Mouse (Mus musculus) spleen, postnatal 10 days (tissue): ENCODE measurements around the gene Nelfcd.

Experiments used
- DNase-seq, 2 experiments: peaks; one replicate each; pipeline ENCODE4 v3.0.0; 2021 to 2022; ENCODE audit warnings: low spot score in 2 of 2

The Nelfcd gene

DNA sequence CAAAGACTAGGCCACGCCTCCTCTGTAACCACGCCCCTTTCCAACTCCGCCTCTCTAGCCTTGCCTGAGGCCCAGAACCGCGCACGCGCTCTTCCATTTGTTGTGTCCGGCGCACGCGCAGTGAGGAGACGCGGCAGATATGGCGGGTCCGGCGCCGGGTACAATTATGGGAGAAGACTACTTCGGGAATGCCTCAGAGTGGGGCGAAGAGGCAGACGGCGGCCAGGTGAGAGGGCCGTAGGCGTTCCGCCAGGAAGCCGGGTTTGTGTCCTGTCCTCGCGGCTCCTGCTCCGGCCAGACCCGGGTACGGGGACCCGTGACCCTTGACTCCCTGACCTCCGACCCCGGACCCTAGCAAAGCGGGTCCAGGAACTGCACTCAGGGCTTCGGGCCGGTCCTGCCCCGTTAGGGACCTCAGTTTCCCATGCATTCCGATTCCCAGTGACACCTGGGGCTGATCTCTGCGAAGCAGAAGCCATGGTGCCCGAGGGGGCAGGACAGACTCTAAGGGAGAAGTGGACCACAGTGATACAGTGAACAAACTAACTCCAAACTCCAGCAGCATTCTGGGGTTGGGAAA lies at the start of gene Nelfcd:
Nelfcd (plus strand) TSS at position 74 of the 580 bp plus-strand sequence.
- peak; percentile 94 to 98 for DNase-seq

DNA sequence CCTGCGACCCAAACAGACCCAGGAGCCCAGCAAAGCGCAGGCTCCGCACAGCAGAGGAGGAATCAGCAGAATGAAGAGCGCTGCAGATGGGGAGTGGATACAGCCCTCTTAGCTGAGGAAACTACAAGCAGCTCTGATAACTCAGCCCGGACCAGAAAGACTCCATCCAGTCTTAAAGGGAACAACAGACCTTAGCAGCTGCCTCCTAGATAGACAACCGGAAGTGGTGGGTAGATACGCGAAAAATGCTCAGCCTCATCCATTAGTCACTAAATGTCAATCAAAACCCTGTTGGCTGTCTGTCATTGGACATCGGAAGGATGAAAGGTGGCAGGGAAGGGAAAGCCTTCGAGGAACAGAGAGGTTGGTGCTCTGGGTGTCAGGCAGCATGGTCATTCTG lies 49.0 kb upstream of the Nelfcd start:
- no peak for DNase-seq

DNA sequence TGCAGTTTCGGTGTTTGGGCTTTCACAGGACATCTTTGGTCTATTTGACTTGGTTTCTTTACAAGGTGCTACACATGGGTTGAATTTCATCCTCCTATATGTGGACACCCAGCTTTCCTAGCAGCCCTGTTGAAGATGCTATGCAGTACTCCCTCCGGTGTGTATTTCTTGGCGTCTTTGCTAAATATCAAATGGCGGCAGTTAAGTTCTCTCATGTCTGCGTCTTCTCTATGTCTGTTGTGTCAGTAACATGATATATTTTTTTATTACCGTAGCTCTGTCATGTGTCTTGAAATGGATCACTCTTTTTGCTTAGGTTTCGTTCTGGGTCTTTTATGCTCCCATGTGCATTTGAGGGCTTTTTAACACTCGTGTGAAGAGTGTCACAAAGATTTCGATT lies 34.6 kb upstream of the Nelfcd start:
- DNase-seq: no peak

DNA sequence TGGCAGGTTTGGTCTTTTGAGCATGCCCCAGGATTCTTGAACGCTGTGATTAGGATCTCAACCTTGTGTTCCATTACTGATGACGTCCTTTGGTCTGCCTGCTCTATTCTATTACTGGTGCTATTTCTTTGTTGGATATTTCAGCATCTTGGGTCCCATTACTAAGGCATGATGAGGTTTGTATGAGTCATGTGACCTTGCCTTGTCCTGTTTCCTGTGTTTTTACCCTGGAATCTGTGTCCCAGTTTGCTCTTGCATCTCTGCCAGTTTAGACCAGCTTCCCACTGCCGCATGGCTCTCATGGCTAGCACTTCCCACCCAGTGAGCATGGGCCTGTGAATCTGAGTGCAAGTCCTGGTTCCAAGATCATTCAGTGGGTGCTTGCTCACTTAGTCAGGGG lies 23.7 kb upstream of the Nelfcd start:
- no peak for DNase-seq

DNA sequence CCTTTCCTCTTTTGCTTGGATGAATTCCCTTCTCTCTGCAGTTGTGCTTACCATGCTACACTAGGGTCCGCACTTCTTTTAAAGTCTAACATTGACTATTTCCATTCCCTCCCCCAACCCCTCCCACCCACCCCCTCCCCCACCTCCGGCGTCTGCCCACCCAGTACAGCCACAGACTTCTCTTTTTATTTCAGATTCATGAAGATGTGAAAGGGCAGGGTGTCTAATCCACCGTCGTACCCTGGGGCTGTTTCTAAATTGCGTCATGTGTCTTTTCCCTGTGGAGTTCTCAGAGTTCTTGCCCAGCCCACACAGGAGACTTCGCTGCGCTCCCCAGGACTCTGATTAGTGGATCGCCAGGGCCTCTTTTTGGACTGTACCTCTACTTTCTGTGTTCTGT lies 23.1 kb upstream of the Nelfcd start:
- no peak for DNase-seq

DNA sequence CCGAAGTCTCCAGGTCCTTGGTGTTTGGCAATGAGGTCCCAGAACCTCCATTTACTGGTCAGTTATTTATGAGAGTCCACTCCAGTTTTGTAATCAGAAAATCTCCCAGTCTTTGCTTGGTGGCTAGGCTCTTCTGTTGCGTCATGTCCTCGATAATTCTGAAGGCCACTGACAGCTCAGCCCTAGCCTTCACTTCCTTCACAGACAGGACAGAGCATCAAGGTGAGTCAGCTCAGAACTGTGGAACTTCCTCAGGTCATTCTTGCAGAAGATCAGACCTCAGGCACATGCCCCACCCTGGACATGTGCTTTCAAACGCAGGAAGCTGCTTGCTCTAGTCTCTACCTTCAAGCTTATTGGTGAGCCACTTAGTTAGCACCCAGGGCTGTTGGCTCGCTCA lies 22.2 kb upstream of the Nelfcd start:
- DNase-seq: no peak

DNA sequence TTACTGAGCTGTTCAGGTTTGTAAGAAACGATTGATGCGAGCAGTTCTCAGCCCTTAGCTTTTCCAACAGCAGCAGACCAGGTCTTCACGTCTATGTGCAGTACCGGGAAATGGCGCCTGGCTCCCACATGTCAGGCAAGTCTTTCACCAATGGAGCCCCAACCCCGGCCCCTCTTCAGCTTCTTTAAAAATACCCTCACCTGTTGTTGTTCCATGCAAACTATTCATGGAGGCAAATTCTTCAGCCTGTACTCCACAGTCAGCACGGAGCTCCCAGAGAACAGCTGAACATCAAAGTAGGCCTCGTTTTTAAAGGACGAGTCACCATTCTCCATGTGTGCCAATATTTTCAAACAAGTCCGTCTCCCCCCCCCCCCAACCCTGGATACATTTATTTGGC lies 19.0 kb upstream of the Nelfcd start:
- DNase-seq: no peak

DNA sequence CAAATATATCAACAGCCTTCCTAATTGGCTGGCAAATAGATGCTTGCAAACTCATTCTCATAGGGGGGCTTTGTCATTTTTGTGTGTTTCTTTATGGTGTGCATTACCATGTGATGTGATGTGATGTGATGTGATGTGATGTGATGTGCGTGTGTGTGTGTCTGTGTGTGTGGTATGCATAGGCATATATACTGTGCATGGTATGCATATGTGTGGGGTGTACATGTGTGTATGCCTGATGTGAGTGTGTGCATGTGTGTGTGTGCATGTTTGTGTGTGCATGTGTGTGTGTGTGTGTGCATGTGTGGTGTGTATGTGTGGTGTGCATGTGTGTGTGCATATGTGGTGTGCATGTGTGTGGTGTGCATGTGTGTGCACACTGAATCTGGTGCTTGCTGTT lies 18.5 kb upstream of the Nelfcd start:
- no peak for DNase-seq

DNA sequence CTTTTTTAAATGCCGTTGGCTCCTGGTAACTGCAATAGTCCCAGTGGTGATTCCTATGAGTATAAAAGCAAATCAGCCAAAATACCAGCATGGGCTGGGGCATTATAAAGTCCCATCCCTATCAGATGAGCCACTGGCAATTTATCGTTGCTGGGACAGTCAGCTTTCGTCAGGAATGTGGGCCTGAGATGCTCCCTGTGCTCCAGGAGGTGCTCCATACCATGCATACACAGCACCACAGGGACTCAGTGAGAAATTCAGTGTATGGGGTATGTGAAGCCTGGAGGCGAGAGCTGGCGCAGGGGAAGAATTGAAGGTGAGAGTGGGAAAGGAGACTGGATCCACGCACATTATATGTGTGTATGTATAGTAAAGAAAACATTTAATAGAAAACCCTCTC lies 17.7 kb upstream of the Nelfcd start:
- no peak for DNase-seq

DNA sequence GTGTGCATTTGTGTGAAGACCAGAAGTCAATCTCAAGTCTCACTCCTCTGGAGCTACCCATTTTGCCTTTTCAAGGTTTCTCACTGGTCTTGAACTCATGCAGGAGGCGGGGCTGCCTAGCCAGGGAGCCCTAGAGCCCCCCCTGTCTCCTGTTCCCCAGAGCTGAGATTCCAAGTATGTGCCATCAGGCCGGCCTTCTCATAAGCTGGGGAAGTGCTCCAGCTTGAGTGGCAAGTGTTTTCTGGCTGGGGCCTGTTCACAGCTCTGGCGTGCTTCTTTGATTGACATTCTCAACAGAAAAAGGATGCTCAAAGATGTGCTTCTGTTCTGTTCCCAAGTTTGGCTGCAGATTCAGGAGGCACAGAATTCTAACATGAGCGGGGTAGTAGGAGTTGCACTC lies 15.2 kb upstream of the Nelfcd start:
- DNase-seq: no peak

DNA sequence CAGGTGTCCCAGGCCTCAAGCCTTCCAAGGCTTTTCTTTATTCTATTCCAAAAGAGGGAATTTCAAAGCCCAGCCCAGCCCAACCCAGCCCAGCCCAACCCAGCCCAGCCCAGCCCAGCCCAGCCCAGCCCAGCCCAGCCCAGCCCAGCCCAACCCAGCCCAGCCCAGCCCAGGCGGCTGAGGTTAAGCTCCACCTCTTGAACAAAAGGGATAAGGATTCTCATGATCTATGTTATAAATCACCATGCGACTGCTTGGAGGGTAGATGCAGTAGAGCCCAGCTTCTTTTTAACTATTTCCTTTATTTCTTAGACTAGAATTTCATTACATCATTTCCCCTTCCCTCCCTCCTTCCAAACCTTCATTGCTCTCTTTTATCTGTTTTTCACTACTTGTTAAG lies 5.4 kb upstream of the Nelfcd start:
- DNase-seq: no peak

DNA sequence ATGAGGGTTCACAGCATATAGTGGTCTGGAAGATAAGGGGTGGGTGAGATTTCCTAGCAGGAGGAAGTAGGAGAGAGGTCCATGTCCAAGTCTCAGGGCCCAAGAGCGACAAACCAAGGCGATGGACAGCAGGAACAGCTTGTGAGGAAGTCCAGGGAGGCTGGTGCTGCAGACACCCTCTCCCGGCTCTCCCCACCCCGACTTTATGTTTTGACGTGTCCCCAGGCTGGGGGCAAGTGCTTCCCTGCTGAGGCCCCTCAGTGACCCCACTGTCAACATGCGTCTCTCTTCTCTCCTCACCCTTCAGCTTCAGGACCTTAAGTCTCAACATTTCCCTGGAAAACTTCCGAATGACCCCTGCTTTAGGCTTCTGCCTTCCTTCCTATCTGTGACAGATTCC lies 2.5 kb upstream of the Nelfcd start:
- no peak for DNase-seq

DNA sequence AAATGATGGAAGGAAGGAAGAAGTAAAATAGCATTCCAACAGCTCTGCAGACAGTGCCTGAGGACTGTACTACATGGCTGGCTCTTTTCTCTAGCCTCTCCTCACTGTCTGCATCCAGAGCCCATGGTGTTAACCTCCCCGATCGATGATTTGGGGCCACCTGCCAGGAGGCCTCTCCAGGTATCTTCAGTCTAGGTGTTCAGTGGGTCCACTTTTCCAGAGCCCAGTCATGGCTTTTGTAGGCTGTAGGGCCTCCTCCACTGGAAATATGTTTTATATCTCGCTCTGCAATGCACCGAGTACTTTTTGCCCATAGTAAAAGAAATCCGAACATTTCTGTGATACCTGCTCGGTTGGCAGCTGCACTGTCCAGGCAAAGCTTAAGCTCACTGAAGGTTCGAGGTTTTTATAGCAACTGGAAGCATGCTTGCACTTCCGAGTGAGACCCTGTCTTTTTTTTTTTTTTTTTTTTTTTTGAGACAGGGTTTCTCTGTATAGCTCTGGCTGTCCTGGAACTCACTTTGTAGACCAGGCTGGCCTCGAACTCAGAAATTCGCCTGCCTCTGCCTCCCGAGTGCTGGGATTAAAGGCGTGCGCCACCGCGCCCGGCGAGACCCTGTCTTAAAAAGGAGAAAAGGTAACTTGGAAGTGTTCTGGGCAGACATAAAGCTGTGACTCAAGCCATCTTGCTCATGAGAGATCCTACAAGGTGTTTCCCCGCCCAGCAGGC lies 438 bp upstream of the Nelfcd start:
- no peak for DNase-seq

DNA sequence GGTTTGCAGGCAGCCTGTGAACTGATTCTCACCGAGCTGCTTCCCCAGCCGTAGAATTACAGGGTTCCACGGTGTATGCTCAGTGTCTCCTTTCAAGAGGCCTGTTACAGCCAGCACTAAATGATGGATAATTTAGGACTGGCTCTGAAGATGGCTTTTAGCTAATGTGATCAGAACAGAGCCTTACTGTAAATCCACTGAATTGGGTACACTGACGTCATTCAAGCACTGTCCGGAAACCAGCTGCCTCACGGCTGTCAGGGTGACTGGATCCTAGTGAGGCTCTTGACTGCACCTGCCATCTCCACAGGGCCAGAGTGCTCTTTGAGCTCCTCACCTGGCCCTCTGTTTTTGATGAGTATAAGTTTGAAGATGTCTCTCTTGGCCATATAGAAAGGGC lies 5.5 kb downstream of the Nelfcd start:
- DNase-seq: no peak

DNA sequence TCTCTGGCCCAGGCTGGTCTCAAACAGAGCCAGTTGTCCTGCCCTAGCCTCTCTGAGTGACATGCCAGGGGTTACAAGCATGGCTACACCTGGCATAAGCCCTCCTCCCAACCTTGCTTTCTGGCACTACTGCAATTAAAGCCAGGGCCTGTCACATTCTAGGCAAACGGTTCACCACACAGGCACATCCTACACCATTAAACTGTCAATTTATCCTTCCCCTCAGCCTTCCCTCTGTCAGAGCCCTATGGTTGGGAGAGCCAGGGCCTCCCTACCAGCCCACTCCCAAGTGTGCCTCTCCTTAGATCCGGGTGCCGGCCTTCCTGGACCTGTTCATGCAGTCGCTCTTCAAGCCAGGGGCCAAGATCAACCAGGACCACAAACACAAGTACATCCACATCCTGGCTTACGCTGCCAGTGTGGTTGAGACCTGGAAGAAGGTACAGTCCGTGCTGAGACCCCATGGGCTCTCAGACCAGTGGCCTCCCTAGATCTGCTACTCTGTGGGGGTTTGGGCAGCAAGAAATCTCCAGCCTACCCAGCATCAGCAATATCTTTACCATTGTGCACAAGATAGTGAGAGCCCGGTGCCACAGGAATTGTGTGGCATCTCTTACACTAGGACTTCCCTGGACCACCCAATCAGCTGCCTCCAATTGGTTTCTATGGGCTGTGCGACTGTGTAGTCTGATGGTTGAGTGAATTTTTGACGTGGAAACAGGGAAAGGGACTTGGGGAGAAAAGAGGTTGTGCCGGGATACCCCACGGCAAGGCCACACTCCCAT lies 8.9 kb downstream of the Nelfcd start:
- DNase-seq: no peak

DNA sequence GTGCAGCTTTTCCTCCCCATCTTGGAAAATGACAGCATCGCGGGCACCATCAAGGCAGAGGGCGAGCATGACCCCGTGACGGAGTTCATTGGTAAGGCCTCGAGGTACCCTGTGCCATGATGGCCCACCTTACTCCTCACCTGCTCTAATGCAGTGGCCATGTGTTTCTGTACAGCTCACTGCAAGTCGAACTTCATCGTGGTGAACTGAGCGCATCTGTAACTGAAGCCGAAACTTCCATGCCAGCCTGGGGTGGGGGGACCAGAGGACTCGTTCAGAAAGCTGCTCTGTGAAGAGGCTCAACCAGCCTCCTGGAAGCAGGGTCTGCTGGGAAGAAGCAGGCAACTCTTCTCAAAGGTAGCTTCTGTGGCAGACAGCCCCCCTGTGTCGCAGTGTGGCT lies 11.3 kb downstream of the Nelfcd start:
- DNase-seq: no peak

DNA sequence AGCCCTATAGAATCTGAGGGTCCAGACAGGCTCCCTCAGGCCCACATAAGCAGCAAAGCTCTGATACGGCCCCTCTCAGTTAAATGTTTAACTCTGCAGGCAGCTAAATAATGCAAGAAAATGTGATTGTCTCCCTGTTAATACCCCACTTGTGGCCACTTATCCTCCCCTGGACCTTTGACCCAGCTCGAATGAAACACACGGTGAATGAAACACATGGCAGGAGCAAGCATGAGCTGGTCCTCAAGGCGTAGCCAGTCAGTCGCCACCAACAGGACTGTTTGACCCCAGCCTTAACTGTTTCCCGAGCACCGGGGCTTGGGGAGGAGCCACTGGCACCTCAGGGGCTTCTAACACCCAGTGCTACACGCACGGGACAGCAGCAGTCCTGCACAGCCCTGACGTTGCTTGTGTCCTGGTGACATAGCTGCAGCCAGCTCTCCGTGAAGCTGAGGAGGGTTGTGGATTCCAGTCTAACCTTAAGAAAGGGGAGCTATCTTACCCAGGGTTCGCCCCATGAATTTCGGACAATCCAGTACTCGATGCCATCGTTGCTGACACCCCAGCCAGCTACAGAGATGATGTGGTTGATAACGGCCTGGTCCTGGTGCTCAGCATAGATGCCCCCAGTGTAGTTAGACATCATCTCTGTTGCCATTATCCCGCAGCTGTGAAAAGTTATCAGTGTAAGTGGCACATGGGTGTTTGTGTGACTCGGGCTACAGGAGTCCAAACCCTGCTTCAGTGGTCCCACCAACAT lies 12.7 kb downstream of the Nelfcd start:
- no peak for DNase-seq

DNA sequence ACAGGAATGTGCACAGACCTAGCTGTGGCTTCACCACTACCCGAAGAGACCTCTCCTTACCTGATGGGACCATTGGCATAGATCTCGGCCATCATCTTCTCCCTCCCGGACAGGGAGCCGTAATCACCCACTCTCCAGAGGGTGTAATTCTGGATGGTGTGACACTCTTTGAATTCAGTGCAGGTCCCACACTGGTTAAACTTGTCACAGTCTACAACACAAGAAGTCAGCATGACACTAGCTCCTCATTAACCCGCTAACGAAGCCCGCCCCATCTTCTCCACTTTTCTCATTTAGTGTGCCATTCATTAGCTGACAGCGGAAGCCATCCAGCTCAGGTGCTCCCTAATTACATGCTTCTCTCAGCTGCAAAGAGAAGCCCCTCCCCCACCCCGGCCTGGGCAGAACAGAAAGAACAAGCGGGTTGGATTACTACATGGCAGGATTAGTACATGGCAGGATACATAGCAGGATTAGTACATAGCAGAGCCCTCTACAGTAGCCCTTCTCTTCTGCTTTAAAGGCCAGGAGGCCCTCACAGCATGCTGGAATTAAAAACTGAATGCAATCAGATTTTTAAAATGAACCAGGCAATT lies 13.5 kb downstream of the Nelfcd start:
- DNase-seq: no peak

DNA sequence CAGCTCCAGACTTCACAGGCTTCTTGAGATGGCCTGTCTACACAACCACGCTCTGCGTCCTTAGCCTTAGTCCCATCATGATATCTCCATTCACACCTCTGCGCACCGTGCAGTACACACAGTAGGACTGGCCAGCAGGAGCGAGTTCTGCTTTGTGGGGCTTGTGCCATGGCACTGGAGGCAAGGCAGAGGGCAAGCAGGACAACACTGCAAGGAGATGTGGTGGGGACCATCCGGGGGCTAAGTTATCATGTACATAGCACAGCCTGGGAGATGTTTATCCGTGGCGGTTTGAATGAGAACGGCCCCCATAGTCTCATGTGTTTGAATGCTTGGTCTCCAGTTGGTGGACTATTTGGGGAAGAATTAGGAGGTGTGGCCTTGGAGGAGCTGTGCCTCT lies 19.3 kb downstream of the Nelfcd start:
- DNase-seq: no peak

DNA sequence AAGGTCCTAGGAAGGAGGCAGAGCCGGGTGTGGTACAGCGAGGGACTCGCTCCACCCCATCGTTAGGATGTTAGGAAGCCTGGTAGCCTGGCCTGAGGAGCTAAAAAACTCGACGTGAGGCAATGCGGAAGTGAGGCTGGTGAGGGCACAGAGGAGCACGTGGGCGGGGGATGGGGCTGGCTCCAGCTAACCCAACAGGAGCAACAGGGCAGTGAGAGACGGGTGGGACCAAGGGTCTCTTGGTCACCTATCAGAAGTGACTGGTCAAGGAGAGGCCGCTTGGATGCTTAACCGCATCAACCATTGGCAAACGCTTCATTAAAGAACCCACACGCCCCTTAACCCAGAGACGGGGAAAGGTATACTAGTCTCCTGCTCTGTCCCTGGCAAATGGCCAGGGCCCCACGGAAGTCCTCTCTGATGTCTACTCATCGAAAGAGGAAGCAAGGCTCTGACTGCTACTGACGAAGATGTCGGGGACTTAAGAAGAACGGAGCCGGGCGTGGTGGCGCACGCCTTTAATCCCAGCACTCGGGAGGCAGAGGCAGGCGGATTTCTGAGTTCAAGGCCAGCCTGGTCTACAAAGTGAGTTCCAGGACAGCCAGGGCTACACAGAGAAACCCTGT lies 20.6 kb downstream of the Nelfcd start:
- DNase-seq: peak in 1 of 2 experiments; percentile 65

DNA sequence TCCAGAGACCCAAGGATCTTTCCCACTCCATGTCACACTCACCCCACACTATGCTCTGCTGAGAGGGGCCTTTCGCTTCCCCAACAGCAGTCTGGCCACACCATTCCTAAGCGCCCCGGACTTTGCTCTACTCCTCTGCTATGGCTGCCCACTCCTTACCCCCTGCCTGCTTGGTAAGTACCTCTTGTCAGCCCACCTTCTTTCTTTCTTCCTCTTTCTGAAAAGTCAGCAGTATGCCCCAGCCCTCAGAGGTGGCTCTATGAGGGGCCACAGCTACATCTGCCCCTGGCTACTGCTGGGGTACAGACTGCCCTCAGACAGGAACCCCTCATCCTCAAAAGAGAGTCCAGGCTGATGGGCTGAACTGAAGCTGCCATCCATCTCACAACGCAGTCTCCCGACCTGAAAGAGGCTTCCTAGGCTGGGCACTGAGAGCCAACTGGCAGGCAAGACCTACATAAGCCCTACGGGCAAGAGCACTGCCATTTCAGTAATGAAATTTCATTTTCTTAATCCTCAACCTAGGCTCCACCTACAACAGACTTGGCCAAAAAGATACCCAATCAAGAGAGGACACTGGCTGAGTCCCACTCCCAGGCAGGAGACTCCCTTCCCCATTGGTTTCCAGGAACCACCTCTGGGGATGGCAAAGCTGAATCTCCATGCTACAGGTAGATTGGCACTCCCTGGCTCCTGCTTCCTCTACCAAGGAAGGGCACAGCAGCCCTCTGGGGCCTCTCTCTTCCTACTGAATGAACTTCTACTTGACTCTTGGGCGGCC lies 21.5 kb downstream of the Nelfcd start:
- DNase-seq: peak in 1 of 2 experiments; percentile 33
